Mouse (Mus musculus): Measurements from ENCODE around the gene Mysm1. TPM values are rescaled to one million over a fixed set of nuclear protein-coding genes. Genes with fewer than 3 reads are reported as not detected.

The Mysm1 gene
- 34.5 and 46.8 TPM in 2 replicates for polyA plus RNA-seq (2014; fragmentation: Nextera tagmentation; extraction: Ambion mirVana)

- peaks cover 4% of the 10 kb centered on the region; the same call in 1 of the 2 replicates for H3K36me3 ChIP-seq (ENCODE audit: control insufficient read depth, insufficient read depth, low read length)
- peak; percentile 100 for ATAC-seq (ENCODE audit: low read depth)
- WGBS, result under 1% methylated on average over 65 of the region's 69 CpGs
- peak within 1 kb of the TSS; percentile 87 for H3K27ac ChIP-seq (ENCODE audit: low read depth, low read length)
- H3K9me3 ChIP-seq (ENCODE audit: control insufficient read depth, low read length), result no peaks in the 10 kb centered on the region
- peak within 1 kb of the TSS; percentile 83 for H3K4me2 ChIP-seq (ENCODE audit: low read depth, low read length)
- H3K27me3 ChIP-seq (ENCODE audit: control insufficient read depth, insufficient read depth, low read length), result no peaks in the 10 kb centered on the region
- H3K9ac ChIP-seq (replicated peaks; ENCODE audit: low read depth, low read length), result peak within 1 kb of the TSS; percentile 90
- H3K4me1 ChIP-seq (ENCODE audit: control insufficient read depth, insufficient read depth, low read length), result peaks cover 11% of the 10 kb centered on the region
- peak within 1 kb of the TSS; percentile 71 for H3K4me3 ChIP-seq (ENCODE audit: low read depth, low read length)
These were observed at the start of gene Mysm1 for GRCm38 (mm10) chr4:94978590-94979499. Gene Mysm1, minus strand, starts transcription at chr4:94979100.

- 70% methylated on average over 16 of the region's 16 CpGs for WGBS
- Histone ChIP-seq H3K4me1 (ENCODE audit: control insufficient read depth, insufficient read depth, low read length) (no peaks in the 10 kb centered on the region), H3K4me3 (ENCODE audit: low read depth, low read length) (no peak overlapping the region), H3K27me3 (ENCODE audit: control insufficient read depth, insufficient read depth, low read length) (no peaks in the 10 kb centered on the region), H3K9me3 (ENCODE audit: control insufficient read depth, low read length) (no peaks in the 10 kb centered on the region), H3K36me3 (ENCODE audit: control insufficient read depth, insufficient read depth, low read length) (no peaks in the 10 kb centered on the region), H3K9ac (replicated peaks; ENCODE audit: low read depth, low read length) (no peak overlapping the region), H3K27ac (ENCODE audit: low read depth, low read length) (no peak overlapping the region), H3K4me2 (ENCODE audit: low read depth, low read length) (no peak overlapping the region)
- ATAC-seq (ENCODE audit: low read depth), result 0 out of 2 replicates have a peak, but pooled peaks have one; percentile 41
These were observed 47.1 kb upstream of the Mysm1 start for GRCm38 (mm10) chr4:95025847-95026600.

GRCm38 (mm10) chr4:95023350-95023953 is 44.6 kb upstream of the Mysm1 start:
- Histone ChIP-seq H3K9ac (replicated peaks; ENCODE audit: low read depth, low read length) (no peak overlapping the region), H3K4me3 (ENCODE audit: low read depth, low read length) (no peak overlapping the region), H3K36me3 (ENCODE audit: control insufficient read depth, insufficient read depth, low read length) (no peaks in the 10 kb centered on the region), H3K27me3 (ENCODE audit: control insufficient read depth, insufficient read depth, low read length) (no peaks in the 10 kb centered on the region), H3K9me3 (ENCODE audit: control insufficient read depth, low read length) (no peaks in the 10 kb centered on the region), H3K27ac (ENCODE audit: low read depth, low read length) (no peak overlapping the region), H3K4me1 (ENCODE audit: control insufficient read depth, insufficient read depth, low read length) (no peaks in the 10 kb centered on the region), H3K4me2 (ENCODE audit: low read depth, low read length) (no peak overlapping the region)
- WGBS, result 76% methylated on average over 12 of the region's 12 CpGs
- ATAC-seq (ENCODE audit: low read depth), result no peak

- no peak overlapping the region for H3K27ac ChIP-seq (ENCODE audit: low read depth, low read length)
- H3K4me1 ChIP-seq (ENCODE audit: control insufficient read depth, insufficient read depth, low read length), result no peaks in the 10 kb centered on the region
- no peaks in the 10 kb centered on the region for H3K27me3 ChIP-seq (ENCODE audit: control insufficient read depth, insufficient read depth, low read length)
- H3K4me3 ChIP-seq (ENCODE audit: low read depth, low read length), result no peak overlapping the region
- H3K36me3 ChIP-seq (ENCODE audit: control insufficient read depth, insufficient read depth, low read length), result no peaks in the 10 kb centered on the region
- 86% methylated on average over 12 of the region's 12 CpGs for WGBS
- H3K9ac ChIP-seq (replicated peaks; ENCODE audit: low read depth, low read length), result no peak overlapping the region
- no peak overlapping the region for H3K4me2 ChIP-seq (ENCODE audit: low read depth, low read length)
- ATAC-seq (ENCODE audit: low read depth), result no peak
- H3K9me3 ChIP-seq (ENCODE audit: control insufficient read depth, low read length), result no peaks in the 10 kb centered on the region
These were observed 43.0 kb upstream of the Mysm1 start for GRCm38 (mm10) chr4:95021649-95022637.

GRCm38 (mm10) chr4:95020201-95020600 is 41.3 kb upstream of the Mysm1 start:
- no peaks in the 10 kb centered on the region for H3K36me3 ChIP-seq (ENCODE audit: control insufficient read depth, insufficient read depth, low read length)
- no peaks in the 10 kb centered on the region for H3K27me3 ChIP-seq (ENCODE audit: control insufficient read depth, insufficient read depth, low read length)
- no peak overlapping the region for H3K9ac ChIP-seq (replicated peaks; ENCODE audit: low read depth, low read length)
- H3K4me1 ChIP-seq (ENCODE audit: control insufficient read depth, insufficient read depth, low read length), result no peaks in the 10 kb centered on the region
- no peak overlapping the region for H3K4me3 ChIP-seq (ENCODE audit: low read depth, low read length)
- H3K27ac ChIP-seq (ENCODE audit: low read depth, low read length), result no peak overlapping the region
- ATAC-seq (ENCODE audit: low read depth), result no peak
- no peaks in the 10 kb centered on the region for H3K9me3 ChIP-seq (ENCODE audit: control insufficient read depth, low read length)
- no peak overlapping the region for H3K4me2 ChIP-seq (ENCODE audit: low read depth, low read length)
- 96% methylated on average over 2 of the region's 2 CpGs for WGBS

GRCm38 (mm10) chr4:95018221-95018620 is 39.3 kb upstream of the Mysm1 start:
- WGBS, result 25% methylated on average over 7 of the region's 7 CpGs
- peak; percentile 68; the same call in 1 of the 2 replicates for ATAC-seq (ENCODE audit: low read depth)
- no peaks in the 10 kb centered on the region for H3K9me3 ChIP-seq (ENCODE audit: control insufficient read depth, low read length)

GRCm38 (mm10) chr4:95012706-95013105 is 33.8 kb upstream of the Mysm1 start:
- ATAC-seq (ENCODE audit: low read depth), result no peak
- H3K4me3 ChIP-seq (ENCODE audit: low read depth, low read length), result no peak overlapping the region
- no peaks in the 10 kb centered on the region for H3K9me3 ChIP-seq (ENCODE audit: control insufficient read depth, low read length)
- H3K27ac ChIP-seq (ENCODE audit: low read depth, low read length), result no peak overlapping the region
- no peaks in the 10 kb centered on the region for H3K27me3 ChIP-seq (ENCODE audit: control insufficient read depth, insufficient read depth, low read length)
- no peaks in the 10 kb centered on the region for H3K4me1 ChIP-seq (ENCODE audit: control insufficient read depth, insufficient read depth, low read length)
- no peak overlapping the region for H3K9ac ChIP-seq (replicated peaks; ENCODE audit: low read depth, low read length)
- H3K4me2 ChIP-seq (ENCODE audit: low read depth, low read length), result no peak overlapping the region
- no peaks in the 10 kb centered on the region for H3K36me3 ChIP-seq (ENCODE audit: control insufficient read depth, insufficient read depth, low read length)
- WGBS, result 63% methylated on average over 1 of the region's 1 CpGs

More at GRCm38 (mm10) chr4:95018221-95018620, 39.3 kb upstream of the Mysm1 start:
- Histone ChIP-seq H3K4me3 (ENCODE audit: low read depth, low read length) (no peak overlapping the region), H3K27me3 (ENCODE audit: control insufficient read depth, insufficient read depth, low read length) (no peaks in the 10 kb centered on the region), H3K36me3 (ENCODE audit: control insufficient read depth, insufficient read depth, low read length) (no peaks in the 10 kb centered on the region), H3K4me2 (ENCODE audit: low read depth, low read length) (no peak overlapping the region), H3K9ac (replicated peaks; ENCODE audit: low read depth, low read length) (no peak overlapping the region), H3K27ac (ENCODE audit: low read depth, low read length) (no peak overlapping the region), H3K4me1 (ENCODE audit: control insufficient read depth, insufficient read depth, low read length) (no peaks in the 10 kb centered on the region)

GRCm38 (mm10) chr4:95012256-95012655 is 33.4 kb upstream of the Mysm1 start:
- Histone ChIP-seq H3K36me3 (ENCODE audit: control insufficient read depth, insufficient read depth, low read length) (no peaks in the 10 kb centered on the region), H3K4me2 (ENCODE audit: low read depth, low read length) (no peak overlapping the region), H3K4me3 (ENCODE audit: low read depth, low read length) (no peak overlapping the region), H3K27ac (ENCODE audit: low read depth, low read length) (no peak overlapping the region), H3K9ac (replicated peaks; ENCODE audit: low read depth, low read length) (no peak overlapping the region), H3K27me3 (ENCODE audit: control insufficient read depth, insufficient read depth, low read length) (no peaks in the 10 kb centered on the region), H3K9me3 (ENCODE audit: control insufficient read depth, low read length) (no peaks in the 10 kb centered on the region), H3K4me1 (ENCODE audit: control insufficient read depth, insufficient read depth, low read length) (no peaks in the 10 kb centered on the region)
- no peak for ATAC-seq (ENCODE audit: low read depth)
